8 mouse cellular contexts compared by ENCODE assay signal in genomic region chr2:152092927-152093326, GRCm38 (mm10). TPM values are rescaled to one million over a fixed set of nuclear protein-coding genes. Genes with fewer than 3 reads are reported as not detected.
DNase-seq lines count a peak whose midpoint lies in the region; ATAC-seq and TF ChIP-seq lines count a peak whose summit lies in the region.

No protein-coding gene starts in this region.

- no peak for DNase-seq in lung, adult 18-20 months
- no peak for DNase-seq in urinary bladder, adult 2 months (ENCODE audit: low spot score)
- DNase-seq in left cerebral cortex, postnatal 36 days (ENCODE audit: low spot score in 2 of 2), result no peak
- no peak for DNase-seq in right cerebral cortex, postnatal 10 days (ENCODE audit: low spot score in 2 of 2)

- TF ChIP-seq CTCF in small intestine, adult 2 months (IDR thresholded peaks at IDR 0.05; ENCODE audit: extremely low read depth, insufficient read length, insufficient replicate concordance, low read depth, low read length), result no peak

- no peak overlapping the region for H3K9ac ChIP-seq in lung, embryonic 15.5 days
- 0 out of 2 replicates have a peak overlapping the region, but pooled peaks have one; percentile 8 for H3K9ac ChIP-seq in forebrain, embryonic 15.5 days (replicated peaks)
- no peak overlapping the region for H3K9ac ChIP-seq in limb, embryonic 15.5 days

- 5% methylated on average over 43 of the region's 45 CpGs for WGBS in lung, embryonic 15.5 days
- WGBS in forebrain, embryonic 15.5 days, result 11% methylated on average over 44 of the region's 45 CpGs
- 4% methylated on average over 44 of the region's 45 CpGs for WGBS in limb, embryonic 15.5 days
- 5% methylated on average over 45 of the region's 45 CpGs for WGBS in small intestine, adult 2 months

- no peak for TF ChIP-seq POLR2A in small intestine, adult 2 months (IDR thresholded peaks at IDR 0.05; ENCODE audit: low read depth, low read length)

- intact Hi-C loops in left cerebral cortex, postnatal 36 days (cut with DNase I), result no loop called here

- H3K36me3 ChIP-seq in lung, embryonic 15.5 days, result no peaks in the 10 kb centered on the region
- H3K36me3 ChIP-seq in forebrain, embryonic 15.5 days, result peaks cover 22% of the 10 kb centered on the region; the same call in 1 of the 2 replicates
- no peaks in the 10 kb centered on the region for H3K36me3 ChIP-seq in limb, embryonic 15.5 days
- H3K36me3 ChIP-seq in small intestine, adult 2 months (ENCODE audit: control insufficient read depth, insufficient read depth, low read length), result no peaks in the 10 kb centered on the region

- peaks cover 7% of the 10 kb centered on the region for H3K4me1 ChIP-seq in lung, embryonic 15.5 days
- peaks cover 73% of the 10 kb centered on the region for H3K4me1 ChIP-seq in forebrain, embryonic 15.5 days
- H3K4me1 ChIP-seq in limb, embryonic 15.5 days, result peaks cover 19% of the 10 kb centered on the region
- H3K4me1 ChIP-seq in small intestine, adult 2 months (ENCODE audit: control insufficient read depth, insufficient read depth, insufficient read length, low read length), result peaks cover 7% of the 10 kb centered on the region

- no peak for ATAC-seq in lung, embryonic 15.5 days (ENCODE audit: borderline replicate concordance, extremely low read depth, low FRiP score, low TSS enrichment)
- 0 out of 2 replicates have a peak, but pooled peaks have one; percentile 14 for ATAC-seq in forebrain, embryonic 15.5 days (replicated peaks)
- ATAC-seq in limb, embryonic 15.5 days (ENCODE audit: insufficient number of reproducible peaks, low FRiP score, low TSS enrichment, low read depth), result no peak

- H3K9me3 ChIP-seq in lung, embryonic 15.5 days, result no peaks in the 10 kb centered on the region
- no peaks in the 10 kb centered on the region for H3K9me3 ChIP-seq in forebrain, embryonic 15.5 days
- no peaks in the 10 kb centered on the region for H3K9me3 ChIP-seq in limb, embryonic 15.5 days

- no peak overlapping the region for H3K27ac ChIP-seq in lung, embryonic 15.5 days
- no peak overlapping the region for H3K27ac ChIP-seq in forebrain, embryonic 15.5 days (replicated peaks)
- H3K27ac ChIP-seq in limb, embryonic 15.5 days, result no peak overlapping the region
- no peak overlapping the region for H3K27ac ChIP-seq in small intestine, adult 2 months (ENCODE audit: insufficient read depth, low read depth, low read length)

- peak overlapping the region; percentile 39 for H3K4me3 ChIP-seq in lung, embryonic 15.5 days
- H3K4me3 ChIP-seq in forebrain, embryonic 15.5 days, result peak overlapping the region; percentile 34
- H3K4me3 ChIP-seq in limb, embryonic 15.5 days, result peak overlapping the region; percentile 45
- peak overlapping the region; percentile 53 for H3K4me3 ChIP-seq in small intestine, adult 2 months (ENCODE audit: low read depth, low read length)

- H3K27me3 ChIP-seq in lung, embryonic 15.5 days, result peaks cover 83% of the 10 kb centered on the region
- H3K27me3 ChIP-seq in forebrain, embryonic 15.5 days, result peaks cover 9% of the 10 kb centered on the region; the same call in 1 of the 2 replicates
- H3K27me3 ChIP-seq in limb, embryonic 15.5 days, result peaks cover 92% of the 10 kb centered on the region
- H3K27me3 ChIP-seq in small intestine, adult 2 months (ENCODE audit: control insufficient read depth, insufficient read depth, low read length), result peaks cover 24% of the 10 kb centered on the region

- H3K4me2 ChIP-seq in lung, embryonic 15.5 days, result peak overlapping the region; percentile 63
- H3K4me2 ChIP-seq in forebrain, embryonic 15.5 days (replicated peaks), result peak overlapping the region; percentile 44
- peak overlapping the region; percentile 73 for H3K4me2 ChIP-seq in limb, embryonic 15.5 days

RNA-seq across cellular contexts. Expression of gene Scrt2, which starts 11.6 kb away (rescaled TPM):
- polyA plus RNA-seq in lung, embryonic 15.5 days (2015; fragmentation: Nextera tagmentation; extraction: Ambion mirVana), result not detected in 2 replicates
- 20.9 and 22.9 TPM in 2 replicates for polyA plus RNA-seq in forebrain, embryonic 15.5 days (2015; fragmentation: Nextera tagmentation; extraction: Ambion mirVana)
- polyA plus RNA-seq in limb, embryonic 15.5 days (2015; fragmentation: Nextera tagmentation; extraction: Ambion mirVana), result 0.06 TPM in 1 of 2 replicates, not detected in the other
- 0.03 TPM in 1 of 2 replicates, not detected in the other for polyA plus RNA-seq in small intestine, adult 2 months (2012; rRNA removed)
- 0.01 TPM in 1 of 2 replicates, not detected in the other for polyA plus RNA-seq in urinary bladder, adult 2 months (2012; rRNA removed)
- total RNA-seq in left cerebral cortex, postnatal 36 days (2021), result 10 to 100 TPM; 14.5 to 18.5 TPM

RNA-seq across cellular contexts. Expression of gene Srxn1, which starts 12.4 kb away (rescaled TPM):
- 5.9 and 7.7 TPM in 2 replicates for polyA plus RNA-seq in lung, embryonic 15.5 days (2015; fragmentation: Nextera tagmentation; extraction: Ambion mirVana)
- 11.1 and 13.0 TPM in 2 replicates for polyA plus RNA-seq in forebrain, embryonic 15.5 days (2015; fragmentation: Nextera tagmentation; extraction: Ambion mirVana)
- 11.3 and 12.3 TPM in 2 replicates for polyA plus RNA-seq in limb, embryonic 15.5 days (2015; fragmentation: Nextera tagmentation; extraction: Ambion mirVana)
- 184 and 579 TPM in 2 replicates for polyA plus RNA-seq in small intestine, adult 2 months (2012; rRNA removed)
- 44.9 and 46.3 TPM in 2 replicates for polyA plus RNA-seq in urinary bladder, adult 2 months (2012; rRNA removed)
- total RNA-seq in left cerebral cortex, postnatal 36 days (2021), result 10 to 100 TPM; 91.1 to 94.2 TPM

RNA-seq across cellular contexts. Expression of gene Tcf15, which starts 50.4 kb away (rescaled TPM):
- polyA plus RNA-seq in lung, embryonic 15.5 days (2015; fragmentation: Nextera tagmentation; extraction: Ambion mirVana), result 7.8 and 9.0 TPM in 2 replicates
- polyA plus RNA-seq in forebrain, embryonic 15.5 days (2015; fragmentation: Nextera tagmentation; extraction: Ambion mirVana), result 1.8 and 2.2 TPM in 2 replicates
- 6.2 and 7.6 TPM in 2 replicates for polyA plus RNA-seq in limb, embryonic 15.5 days (2015; fragmentation: Nextera tagmentation; extraction: Ambion mirVana)
- polyA plus RNA-seq in small intestine, adult 2 months (2012; rRNA removed), result 5.6 and 6.4 TPM in 2 replicates
- 2.3 and 2.8 TPM in 2 replicates for polyA plus RNA-seq in urinary bladder, adult 2 months (2012; rRNA removed)
- total RNA-seq in left cerebral cortex, postnatal 36 days (2021), result 1 to 10 TPM in 1 of 2 experiments, under 1 TPM in 1; 0.89 to 1.4 TPM

Comparison
In these comparisons a context has a peak if more than half of its experiments do, and no peak if none do; other contexts are left out.
1. RNA of gene Scrt2, which starts 11.6 kb away (polyA plus RNA-seq): 20.9 to 22.9 TPM in forebrain, embryonic 15.5 days; 0.03 TPM in small intestine, adult 2 months, not detected in lung, embryonic 15.5 days, 0.01 TPM in urinary bladder, adult 2 months and 0.06 TPM in limb, embryonic 15.5 days; every median in the first group is over 10 times any median in the second.
2. Peak in every context shown above with its lines, with median percentiles within 50 percentile points of each other: H3K4me2 ChIP-seq and H3K4me3 ChIP-seq.